Mouse (Mus musculus) lung, postnatal 0 days (tissue): ENCODE data around the gene Pfkfb3.

Experiments
- CTCF ChIP-seq: IDR thresholded peaks from 2 replicates; pipeline ENCODE4 v1.5.1; 2016; ENCODE audit warnings: antibody characterized with exemption, mild to moderate bottlenecking
- EP300 ChIP-seq: IDR thresholded peaks from 2 replicates; pipeline ENCODE4 v1.6.1; 2016; ENCODE audit warnings: antibody characterized with exemption, mild to moderate bottlenecking, control low read depth

GRCm38 (mm10) chr2:11566898-11567297, 13.0 kb upstream of the Pfkfb3 start:
- no peak for TF ChIP-seq CTCF
- TF ChIP-seq EP300, result no peak
